ENCODE assay signal across 13 mouse cellular contexts in genomic region chr3:142898949-142899396, GRCm38 (mm10). TPM values are rescaled to one million over a fixed set of nuclear protein-coding genes. Genes with fewer than 3 reads are reported as not detected.
DNase-seq lines count a peak whose midpoint lies in the region; ATAC-seq and TF ChIP-seq lines count a peak whose summit lies in the region.
"Had no signal": no experiment of that assay in that cellular context is flagged by ENCODE, and none has a peak within 500 bp of the region (broad histone marks: within the 10 kb centered on the region; RNA-seq: fewer than 3 reads in every experiment).

No protein-coding gene starts in this region.

- peak; percentile 20 to 22 for DNase-seq in heart, postnatal 10 days
- DNase-seq in liver, embryonic 14.5 days (ENCODE audit: low read depth in 3 of 3, low spot score in 3 of 3): no peak
- DNase-seq in thymus, postnatal 36 days: peak; percentile 37 to 52
- DNase-seq in lung, postnatal 36 days: no peak
- DNase-seq in right cerebral cortex, postnatal 14 days: no peak
- DNase-seq in forebrain, embryonic 11.5 days (ENCODE audit: low spot score): no peak
- DNase-seq: cerebellum, postnatal 14 days had no signal

- TF ChIP-seq EP300 in liver, embryonic 14.5 days (IDR thresholded peaks at IDR 0.05; ENCODE audit: low read depth): no peak

- H3K9me3 ChIP-seq in heart, embryonic 11.5 days (replicated peaks; ENCODE audit: control insufficient read depth, low read length): no peaks in the 10 kb centered on the region
- no peaks in the 10 kb centered on the region for H3K9me3 ChIP-seq in liver, embryonic 14.5 days (ENCODE audit: control insufficient read depth, low read length)
- no peaks in the 10 kb centered on the region for H3K9me3 ChIP-seq in forebrain, embryonic 11.5 days (ENCODE audit: control insufficient read depth, low read length)
- H3K9me3 ChIP-seq: forebrain, embryonic 15.5 days; midbrain, embryonic 12.5 days had no signal

- H3K4me3 ChIP-seq in heart, embryonic 11.5 days (ENCODE audit: low read depth, low read length): no peak overlapping the region
- H3K4me3 ChIP-seq in liver, embryonic 14.5 days (ENCODE audit: insufficient read depth in 1 of 2, low read depth in 2 of 2, low read length in 2 of 2): peak overlapping the region in 1 of 2 experiments; percentile 17; a peak in 1 of 4 replicates
- no peak overlapping the region for H3K4me3 ChIP-seq in forebrain, embryonic 11.5 days (ENCODE audit: low read depth, low read length)
- H3K4me3 ChIP-seq: forebrain, embryonic 15.5 days; heart, embryonic 13.5 days; midbrain, embryonic 12.5 days had no signal

- no peak overlapping the region for H3K27ac ChIP-seq in heart, embryonic 11.5 days (ENCODE audit: low read depth, low read length)
- no peak overlapping the region for H3K27ac ChIP-seq in liver, embryonic 14.5 days
- no peak overlapping the region for H3K27ac ChIP-seq in forebrain, embryonic 11.5 days (ENCODE audit: low read depth, low read length)
- H3K27ac ChIP-seq: forebrain, embryonic 15.5 days; heart, embryonic 13.5 days; kidney, postnatal 0 days; midbrain, embryonic 12.5 days had no signal

- intact Hi-C loops in heart, postnatal 10 days (cut with DNase I): no loop called here

- WGBS in heart, embryonic 11.5 days (ENCODE audit: insufficient replicate concordance): 76% methylated on average over 8 of the region's 8 CpGs
- 31% methylated on average over 8 of the region's 8 CpGs for WGBS in liver, embryonic 14.5 days (ENCODE audit: insufficient replicate concordance)
- WGBS in forebrain, embryonic 11.5 days: 86% methylated on average over 8 of the region's 8 CpGs

- no peak overlapping the region for H3K9ac ChIP-seq in heart, embryonic 11.5 days (ENCODE audit: low read depth, low read length)
- H3K9ac ChIP-seq in liver, embryonic 14.5 days (replicated peaks): no peak overlapping the region; the same call in 1 of the 2 replicates
- H3K9ac ChIP-seq in forebrain, embryonic 11.5 days (ENCODE audit: low read length): no peak overlapping the region
- H3K9ac ChIP-seq: forebrain, embryonic 15.5 days; heart, embryonic 13.5 days; midbrain, embryonic 12.5 days had no signal

- ATAC-seq in heart, embryonic 11.5 days (replicated peaks; ENCODE audit: insufficient number of reproducible peaks, low FRiP score, low TSS enrichment): no peak
- ATAC-seq in activated CD4-positive, CD25-positive, alpha-beta regulatory T cell, adult 4 months: peak; percentile 59
- ATAC-seq in liver, embryonic 14.5 days (ENCODE audit: insufficient read depth): peak; percentile 69
- ATAC-seq in forebrain, embryonic 11.5 days (replicated peaks; ENCODE audit: low FRiP score): no peak
- ATAC-seq: forebrain, embryonic 15.5 days had no signal

- no peaks in the 10 kb centered on the region for H3K4me1 ChIP-seq in heart, embryonic 11.5 days (ENCODE audit: control insufficient read depth, insufficient read depth, low read length)
- peaks cover 5 to 6% of the 10 kb centered on the region in 2 experiments for H3K4me1 ChIP-seq in liver, embryonic 14.5 days (replicated peaks; ENCODE audit: control insufficient read depth in 2 of 2, insufficient read depth in 2 of 2, low read length in 1 of 2)
- H3K4me1 ChIP-seq in forebrain, embryonic 11.5 days (replicated peaks; ENCODE audit: control insufficient read depth, insufficient read depth, low read length): no peaks in the 10 kb centered on the region
- H3K4me1 ChIP-seq: forebrain, embryonic 15.5 days; heart, embryonic 13.5 days; midbrain, embryonic 12.5 days had no signal

- H3K27me3 ChIP-seq in heart, embryonic 11.5 days (ENCODE audit: control insufficient read depth, insufficient read depth, low read length): no peaks in the 10 kb centered on the region
- H3K27me3 ChIP-seq in liver, embryonic 14.5 days (ENCODE audit: control insufficient read depth, insufficient read depth, low read length): no peaks in the 10 kb centered on the region
- H3K27me3 ChIP-seq in forebrain, embryonic 11.5 days (ENCODE audit: control insufficient read depth, insufficient read depth, low read length): no peaks in the 10 kb centered on the region
- H3K27me3 ChIP-seq: forebrain, embryonic 15.5 days; heart, embryonic 13.5 days; midbrain, embryonic 12.5 days had no signal

- no peak overlapping the region for H3K4me2 ChIP-seq in heart, embryonic 11.5 days
- H3K4me2 ChIP-seq in liver, embryonic 14.5 days (ENCODE audit: low read depth): peak overlapping the region; percentile 44
- H3K4me2 ChIP-seq in forebrain, embryonic 11.5 days (ENCODE audit: low read depth, low read length, severe bottlenecking): no peak overlapping the region
- H3K4me2 ChIP-seq: forebrain, embryonic 15.5 days; heart, embryonic 13.5 days; midbrain, embryonic 12.5 days had no signal

- H3K36me3 ChIP-seq in heart, embryonic 11.5 days (ENCODE audit: control insufficient read depth, insufficient read depth, low read length): no peaks in the 10 kb centered on the region
- H3K36me3 ChIP-seq in liver, embryonic 14.5 days (replicated peaks; ENCODE audit: control insufficient read depth, insufficient read depth, low read depth): no peaks in the 10 kb centered on the region
- H3K36me3 ChIP-seq in forebrain, embryonic 11.5 days (ENCODE audit: control insufficient read depth, insufficient read depth, low read length): no peaks in the 10 kb centered on the region
- H3K36me3 ChIP-seq: forebrain, embryonic 15.5 days; heart, embryonic 13.5 days; midbrain, embryonic 12.5 days had no signal

- TF ChIP-seq CTCF in liver, embryonic 14.5 days (IDR thresholded peaks at IDR 0.05; ENCODE audit: low read depth): no peak

RNA-seq across cellular contexts. Expression of gene Pkn2, which starts 17.2 kb away (rescaled TPM):
- 10 to 100 TPM; 47.5 to 53.7 TPM for total RNA-seq in heart, postnatal 10 days (2021)
- 39.8 and 41.8 TPM in 2 replicates for polyA plus RNA-seq in heart, embryonic 11.5 days (2014; fragmentation: Nextera tagmentation; extraction: Ambion mirVana)
- polyA plus RNA-seq in activated CD4-positive, CD25-positive, alpha-beta regulatory T cell, adult 4 months (2017; shearing (Covaris generic)): 10 to 100 TPM; 11.3 to 12.7 TPM
- 9.2 and 14.9 TPM in 2 replicates for polyA plus RNA-seq in liver, embryonic 14.5 days (2012; rRNA removed)
- polyA plus RNA-seq in liver, embryonic 14.5 days (2014; fragmentation: Nextera tagmentation; extraction: Ambion mirVana): 31.1 and 34.1 TPM in 2 replicates
- polyA plus RNA-seq in forebrain, embryonic 11.5 days (2014; fragmentation: Nextera tagmentation; extraction: Ambion mirVana): 51.0 and 55.1 TPM in 2 replicates

Comparison
In these comparisons a context has a peak if more than half of its experiments do, and no peak if none do; other contexts are left out.
1. DNase-seq: peak in heart, postnatal 10 days (2 of 2) and thymus, postnatal 36 days (2 of 2); none in liver, embryonic 14.5 days (0 of 3), lung, postnatal 36 days (single experiment), right cerebral cortex, postnatal 14 days (single experiment) and forebrain, embryonic 11.5 days (single experiment).
2. ATAC-seq: peak in activated CD4-positive, CD25-positive, alpha-beta regulatory T cell, adult 4 months (single experiment) and liver, embryonic 14.5 days (single experiment); none in heart, embryonic 11.5 days (single experiment) and forebrain, embryonic 11.5 days (single experiment).